Mouse (Mus musculus) Muller cell, postnatal 12 days (primary cell): ENCODE measurements around the gene Gpr157.

ENCODE experiments used
- DNase-seq: peaks from one replicate; pipeline ENCODE4 v3.0.0-alpha.2; 2015; ENCODE audit errors: inconsistent ontology term

The Gpr157 gene

DNA sequence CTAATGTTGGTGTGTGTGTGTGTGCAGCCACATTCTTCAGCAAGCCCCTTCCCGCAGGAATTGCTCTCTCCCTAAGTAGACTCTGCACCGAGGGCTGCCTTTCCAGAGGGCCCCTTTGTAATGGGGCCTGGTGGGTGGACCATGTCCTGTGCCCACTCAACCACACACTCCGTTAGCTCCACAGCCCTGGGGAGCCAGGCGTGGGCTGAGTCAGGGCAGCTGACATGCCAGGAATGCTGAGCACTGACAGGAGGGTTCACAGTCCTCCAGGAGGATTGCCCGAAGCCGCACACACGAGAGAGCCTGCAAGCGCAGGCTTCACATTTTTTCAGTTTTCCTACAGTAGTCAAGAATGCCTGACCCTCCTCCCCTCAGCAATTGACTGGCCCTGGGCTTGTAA, 17.0 kb upstream of the Gpr157 start:
- peak; percentile 97 for DNase-seq

DNA sequence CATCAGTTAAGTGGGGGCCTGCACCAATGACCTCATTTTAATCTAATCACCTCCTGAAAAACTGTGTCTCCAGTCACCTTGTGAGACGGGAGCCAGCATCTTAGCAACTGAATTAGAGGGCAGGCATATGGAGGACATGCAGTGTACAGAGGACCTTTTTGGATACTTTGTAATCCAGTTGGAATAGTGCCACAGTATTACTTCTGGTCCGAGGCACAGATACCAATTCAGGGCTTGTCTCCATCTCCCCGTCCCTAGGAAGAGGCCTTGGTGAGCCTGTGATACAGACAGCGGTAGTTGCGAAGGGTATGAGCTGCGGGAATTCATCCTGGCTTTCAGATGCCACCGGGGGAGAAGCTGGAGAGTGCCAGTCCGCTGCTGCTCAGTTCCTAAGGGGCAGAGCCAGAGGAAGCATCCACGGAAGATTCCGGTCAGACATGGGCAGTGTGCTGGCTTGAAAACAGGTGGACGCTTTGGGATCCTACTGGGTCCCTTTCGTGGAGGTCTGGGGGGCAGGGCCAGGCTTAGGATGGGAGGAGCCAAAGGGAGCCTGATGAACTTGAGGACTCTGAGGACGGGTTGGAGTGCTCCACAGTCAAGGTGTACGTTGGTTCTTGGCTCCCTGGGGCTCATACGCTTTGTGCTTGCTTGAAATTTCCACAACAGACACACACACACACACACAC, 14.6 kb upstream of the Gpr157 start:
- DNase-seq = peak; percentile 45

DNA sequence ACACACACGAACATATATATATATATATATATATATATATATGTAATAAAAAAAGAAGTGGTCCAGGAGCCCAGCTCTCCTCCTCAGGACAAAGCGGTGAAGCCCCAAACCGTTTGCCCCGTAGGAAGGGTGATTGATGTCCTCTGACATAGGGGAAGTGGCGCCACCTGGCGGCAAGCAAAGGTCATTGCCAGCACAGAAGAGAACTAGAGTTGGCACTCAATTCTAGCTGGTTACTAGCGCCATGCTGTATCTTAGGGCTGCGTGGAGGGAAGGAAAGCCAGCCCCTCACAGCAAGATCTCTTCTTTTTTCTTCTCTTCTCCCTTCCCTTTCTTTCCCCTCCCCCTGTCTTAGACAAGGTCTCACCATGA, 14.1 kb upstream of the Gpr157 start:
- no peak for DNase-seq

DNA sequence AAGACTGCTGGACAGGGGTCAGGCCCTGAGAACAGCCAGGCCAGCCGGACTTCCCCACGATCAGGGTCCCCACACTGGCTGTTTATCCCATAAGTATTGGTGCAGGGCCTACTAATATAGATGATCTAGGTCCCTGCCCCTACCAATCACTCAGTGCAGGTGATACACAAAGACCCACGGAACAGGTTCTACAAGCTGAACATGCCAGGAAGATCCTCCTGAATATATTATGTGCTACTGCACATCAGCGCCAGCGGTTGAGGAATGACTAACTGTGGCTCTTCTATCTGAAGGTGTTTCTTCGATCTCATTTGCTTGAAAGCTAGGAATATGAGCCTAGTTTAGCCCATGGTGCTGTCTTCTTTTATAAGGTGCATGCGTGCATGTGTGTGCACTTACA, 11.8 kb upstream of the Gpr157 start:
- no peak for DNase-seq

DNA sequence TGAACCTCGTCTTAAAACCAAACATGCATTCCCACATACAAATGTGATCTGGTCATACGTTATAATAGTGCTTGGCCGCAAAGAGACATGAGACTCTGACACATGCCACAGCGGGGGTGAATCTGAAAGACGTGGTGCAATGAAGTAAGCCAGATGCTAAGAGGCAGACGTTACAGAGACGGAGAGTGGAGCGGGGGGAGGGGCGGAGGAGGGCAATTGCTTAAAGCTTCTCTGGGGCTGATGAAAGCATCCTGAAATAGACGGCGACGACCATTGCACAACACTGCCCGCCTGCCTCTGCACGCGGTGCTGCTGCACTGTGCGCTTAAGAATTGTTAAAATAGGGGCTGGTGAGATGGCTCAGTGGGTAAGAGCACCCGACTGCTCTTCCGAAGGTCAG, 11.0 kb upstream of the Gpr157 start:
- no peak for DNase-seq

DNA sequence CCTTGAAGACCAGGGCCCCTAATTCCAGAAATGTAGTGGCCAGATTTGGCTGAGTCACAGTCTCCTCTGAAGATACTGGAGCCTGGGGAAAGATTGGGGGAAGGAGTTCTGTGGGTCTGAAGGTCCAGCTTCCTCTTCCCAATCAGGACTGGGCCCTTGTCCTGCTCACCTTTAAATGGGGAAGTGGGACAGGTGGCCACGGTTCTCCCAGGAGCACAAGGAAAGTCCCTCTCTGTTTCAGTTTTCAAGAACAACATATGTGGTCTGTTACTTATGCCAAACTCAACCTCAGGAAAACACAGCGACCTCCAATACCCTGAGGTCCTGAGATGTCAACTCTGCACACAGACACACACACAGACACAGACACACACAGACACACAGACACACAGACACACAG, 8.5 kb upstream of the Gpr157 start:
- no peak for DNase-seq

DNA sequence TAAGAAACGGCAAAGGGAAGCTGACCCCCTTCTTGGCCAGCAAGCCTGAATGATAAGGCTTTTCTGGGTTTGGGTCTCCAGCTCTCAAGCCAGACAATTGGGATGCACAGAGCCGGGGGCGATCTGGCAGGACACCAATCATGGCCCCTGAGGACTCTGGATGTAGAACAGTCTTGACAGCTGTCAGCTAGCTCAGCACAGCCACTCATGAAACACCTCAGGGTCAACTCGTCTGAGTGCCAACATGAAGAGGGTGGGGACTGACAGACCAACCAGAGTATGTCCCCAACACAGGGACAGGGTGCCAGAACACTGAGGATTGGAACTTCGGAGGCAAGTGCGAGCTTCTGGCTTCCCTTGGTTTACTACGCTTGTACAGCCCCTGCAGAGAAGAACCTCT, 7.9 kb upstream of the Gpr157 start:
- DNase-seq = no peak

DNA sequence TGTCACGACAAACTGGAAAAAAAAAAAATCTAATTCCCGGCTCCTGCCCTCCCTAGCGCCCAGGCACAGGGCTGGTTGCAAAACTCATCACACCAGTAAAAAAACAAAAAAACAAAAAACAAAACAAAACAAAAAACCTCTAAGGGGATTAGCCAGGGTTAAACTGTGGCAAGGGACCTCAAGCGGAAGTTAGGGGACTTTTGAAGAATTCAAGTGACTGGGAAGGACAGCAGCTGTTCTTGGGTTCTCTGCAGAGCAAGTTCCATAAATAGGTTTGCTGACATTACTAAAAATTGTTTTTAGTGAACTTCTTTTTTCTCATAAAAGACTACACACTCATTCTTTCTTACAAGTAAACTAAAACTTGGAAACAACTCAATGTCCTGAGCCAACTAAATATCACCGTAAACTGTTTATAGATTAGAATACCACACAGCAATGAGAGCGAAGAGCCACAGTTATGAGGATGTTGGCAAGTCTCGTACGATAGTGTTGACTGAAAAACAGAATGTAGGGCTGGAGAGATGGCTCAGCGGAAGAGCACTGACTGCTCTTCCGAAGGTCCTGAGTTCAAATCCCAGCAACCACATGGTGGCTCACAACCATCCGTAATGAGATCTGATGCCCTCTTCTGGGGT, 6.7 kb upstream of the Gpr157 start:
- DNase-seq = no peak

DNA sequence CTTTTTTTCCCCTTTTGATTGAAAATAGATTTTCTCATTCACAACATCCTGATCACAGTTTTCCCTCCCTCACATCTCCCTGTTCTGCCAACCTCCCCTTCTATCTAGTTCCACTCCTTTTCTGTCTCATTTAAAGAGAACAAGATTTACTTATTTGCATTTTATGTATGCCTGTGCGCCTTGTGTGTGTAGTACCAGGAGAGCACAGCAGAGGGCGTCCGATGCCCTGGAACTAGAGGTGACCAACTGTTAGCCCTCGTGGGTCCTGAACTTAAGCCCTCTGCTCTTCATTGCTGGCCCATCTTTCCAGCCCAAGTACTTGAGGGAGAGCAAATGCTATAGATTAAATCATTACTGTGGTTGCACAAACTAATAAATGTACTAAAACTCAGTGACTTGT, 1.8 kb upstream of the Gpr157 start:
- DNase-seq = no peak

DNA sequence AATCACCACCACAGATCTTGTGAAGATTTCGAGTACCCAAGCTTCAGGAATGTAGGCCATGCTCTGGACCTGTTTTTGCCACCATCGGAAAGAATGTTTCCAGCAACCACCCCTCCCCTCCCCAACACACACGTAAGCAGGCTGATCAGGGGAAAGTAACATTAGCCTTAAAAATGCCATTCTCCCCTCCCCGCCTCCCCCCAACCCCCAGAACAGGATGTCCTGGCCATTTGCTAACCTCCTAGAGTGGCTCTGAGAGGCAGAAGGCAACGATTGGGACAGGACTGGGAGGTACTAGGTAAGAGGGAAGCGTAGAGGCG, 364 bp upstream of the Gpr157 start:
- no peak for DNase-seq

DNA sequence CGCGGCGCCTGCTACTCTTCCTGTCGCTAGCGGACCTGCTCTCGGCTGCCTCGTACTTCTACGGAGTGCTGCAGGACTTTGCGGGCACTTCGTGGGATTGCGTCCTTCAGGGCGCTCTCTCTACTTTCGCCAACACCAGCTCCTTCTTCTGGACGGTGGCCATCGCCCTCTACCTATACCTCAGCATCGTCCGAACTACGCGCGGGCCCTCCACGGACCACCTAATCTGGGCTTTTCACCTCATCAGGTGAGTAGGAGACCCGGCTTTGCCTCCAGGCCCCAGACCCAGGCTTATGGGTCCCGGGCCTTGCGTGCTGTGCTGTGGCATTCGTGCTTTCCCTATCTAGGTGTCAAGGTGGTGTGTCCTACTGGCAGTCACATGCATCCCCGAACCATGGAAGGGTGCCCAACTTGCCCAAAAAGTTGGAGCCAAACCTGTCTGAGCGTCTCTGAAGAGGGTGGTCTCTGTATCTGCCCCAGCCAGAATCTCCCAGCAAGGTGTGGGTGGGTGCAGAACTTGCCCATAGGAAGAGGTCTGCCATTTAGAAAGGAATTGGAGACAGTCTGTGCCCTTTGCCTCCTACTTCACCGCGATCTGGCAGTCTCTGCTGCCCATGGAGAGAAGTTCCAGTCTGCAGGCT, 845 bp downstream of the Gpr157 start:
- DNase-seq = no peak

DNA sequence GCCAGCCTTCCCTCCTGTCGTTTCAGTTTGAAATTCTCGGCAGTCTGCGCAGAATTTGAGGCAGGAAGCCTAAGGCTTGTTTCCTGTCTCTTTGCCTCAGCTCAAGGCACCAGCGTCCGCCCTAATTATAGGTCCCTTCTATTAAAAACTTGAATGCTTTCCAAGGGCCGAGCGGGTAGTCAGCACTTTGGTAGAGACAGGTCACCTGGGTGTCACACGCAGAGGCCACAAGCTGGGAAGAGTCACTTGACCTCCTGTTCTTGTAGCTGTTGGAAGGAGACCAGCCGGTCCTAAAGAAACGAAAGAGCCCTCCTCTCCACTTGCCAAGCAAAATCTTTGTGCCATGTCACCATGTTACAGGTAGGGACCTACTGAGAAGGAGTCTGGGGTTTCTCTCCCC, 2.0 kb downstream of the Gpr157 start:
- no peak for DNase-seq

DNA sequence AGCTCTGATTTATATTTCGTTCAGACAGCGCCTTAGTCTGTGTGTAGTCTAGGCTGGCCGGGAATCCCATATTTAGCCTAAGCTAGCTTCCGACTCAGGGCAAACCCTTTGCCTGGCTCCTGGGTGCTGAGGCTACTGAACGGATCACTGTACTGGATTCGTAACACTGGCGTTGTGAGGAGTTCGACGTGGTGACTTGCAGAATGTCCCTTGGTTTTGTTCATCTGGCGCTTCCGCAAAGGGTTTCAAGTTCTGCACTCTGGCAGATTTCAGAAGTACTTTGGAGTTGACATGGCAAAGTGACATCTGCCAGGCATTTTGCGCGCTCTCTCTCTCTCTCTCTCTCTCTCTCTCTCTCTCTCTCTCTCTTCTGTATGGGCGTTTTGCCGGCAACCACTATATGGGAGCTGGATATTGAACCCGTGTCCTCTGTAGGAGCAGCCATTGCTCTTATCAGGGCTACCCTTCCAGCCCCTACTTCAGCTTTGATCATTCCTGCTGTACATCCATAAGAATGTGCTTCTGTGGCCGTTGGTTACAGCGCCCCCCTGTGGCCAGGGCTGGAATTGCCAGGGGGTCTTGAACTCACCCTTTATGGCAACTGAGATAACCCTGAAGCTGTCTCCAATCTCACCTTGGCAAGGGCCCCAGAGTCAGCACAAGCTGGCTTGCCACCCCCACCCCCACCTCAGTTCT, 4.9 kb downstream of the Gpr157 start:
- no peak for DNase-seq

DNA sequence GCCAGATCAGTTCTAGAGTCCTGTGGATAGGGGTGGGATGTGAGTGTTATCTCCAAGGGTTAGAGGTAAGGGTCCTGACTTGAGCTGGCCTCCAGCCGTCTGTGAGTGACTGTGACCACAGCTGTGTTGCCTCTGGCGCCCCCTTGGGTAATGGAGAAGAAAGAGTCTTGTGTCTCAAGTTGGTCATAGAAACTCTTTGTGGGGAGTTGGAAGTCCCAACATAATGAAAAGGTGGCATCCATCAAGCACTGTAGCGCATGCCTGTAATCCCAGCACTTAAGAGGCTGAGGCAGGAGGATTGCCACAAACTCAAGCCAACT, 5.4 kb downstream of the Gpr157 start:
- DNase-seq = no peak

DNA sequence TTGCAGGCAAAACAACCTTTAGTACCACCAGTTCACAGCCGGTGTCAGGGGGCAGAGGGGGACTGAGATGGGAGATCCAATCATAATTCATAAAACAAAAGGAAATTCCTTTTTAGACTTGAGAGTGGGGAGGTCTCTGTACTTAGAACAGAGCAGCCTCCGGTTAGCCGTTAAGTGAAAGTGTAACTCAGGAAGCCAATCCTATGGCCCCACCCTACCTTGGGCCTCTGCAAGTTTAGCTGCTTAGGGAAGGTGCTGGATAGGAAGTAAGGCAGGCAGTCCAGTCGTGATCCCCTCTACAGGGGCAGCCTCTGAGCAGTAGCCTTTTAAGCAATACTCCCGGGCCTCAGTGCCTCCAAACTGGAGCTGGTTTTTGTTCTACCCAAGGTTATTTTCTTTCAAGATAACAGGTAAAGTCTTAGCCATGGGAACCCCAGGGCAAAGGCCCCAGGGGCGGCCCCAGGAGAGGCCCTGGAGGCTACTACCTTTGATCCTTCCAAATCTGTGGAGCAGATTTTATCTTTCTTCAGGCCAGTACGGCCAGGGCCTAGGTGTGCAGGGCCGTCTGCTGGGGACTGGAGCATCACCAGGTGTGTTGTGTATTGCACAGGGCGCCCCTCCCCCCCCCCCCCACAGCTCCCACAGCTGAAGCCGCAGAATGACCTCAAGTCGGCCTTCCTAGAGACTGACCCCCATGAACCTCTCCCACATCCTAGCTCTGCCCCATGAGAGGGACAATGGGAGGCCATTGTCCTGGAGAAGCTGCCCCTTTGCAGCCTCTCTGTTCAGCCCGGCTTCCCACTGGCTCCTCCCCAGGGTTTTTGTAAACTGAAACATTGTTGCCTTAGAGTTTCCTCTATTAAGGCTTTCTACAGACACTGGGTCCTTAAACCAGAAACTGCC, 6.6 kb downstream of the Gpr157 start:
- no peak for DNase-seq

DNA sequence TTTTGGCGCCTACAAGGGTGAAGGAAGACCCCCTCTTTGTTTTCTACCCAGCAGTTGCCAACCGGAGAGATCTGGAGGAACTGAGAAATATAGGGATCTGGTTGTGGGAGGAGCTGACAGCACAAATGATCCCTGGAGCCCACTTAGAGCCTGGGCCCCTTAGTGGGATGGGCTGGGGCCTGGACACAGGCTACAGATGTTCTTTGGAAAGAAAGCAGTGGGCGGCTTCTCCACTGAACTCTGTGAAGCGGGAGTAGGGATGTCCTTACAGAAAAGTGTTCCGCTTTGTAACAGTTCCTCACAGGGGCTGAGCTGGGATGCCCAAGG, 7.3 kb downstream of the Gpr157 start:
- DNase-seq = no peak

DNA sequence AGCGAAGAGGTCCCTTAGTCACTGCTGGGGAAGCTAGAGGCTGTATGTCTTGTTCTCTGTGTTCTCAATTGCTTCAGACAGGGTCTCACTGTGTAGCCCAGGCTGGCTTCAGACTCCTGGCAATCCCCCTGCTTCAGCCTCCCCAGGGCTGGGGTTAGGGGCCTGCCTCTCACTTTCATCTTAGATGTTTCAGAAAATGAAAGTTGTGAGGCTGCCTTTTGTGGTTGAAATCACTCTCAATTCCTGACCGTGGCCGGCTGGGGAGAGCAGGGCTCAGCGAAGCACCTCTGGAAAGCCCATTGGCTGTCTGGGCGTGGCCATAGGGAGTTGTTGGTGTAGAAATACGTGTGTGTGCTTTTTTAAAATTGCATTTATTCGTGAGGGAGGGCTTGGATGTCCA, 9.1 kb downstream of the Gpr157 start:
- no peak for DNase-seq

DNA sequence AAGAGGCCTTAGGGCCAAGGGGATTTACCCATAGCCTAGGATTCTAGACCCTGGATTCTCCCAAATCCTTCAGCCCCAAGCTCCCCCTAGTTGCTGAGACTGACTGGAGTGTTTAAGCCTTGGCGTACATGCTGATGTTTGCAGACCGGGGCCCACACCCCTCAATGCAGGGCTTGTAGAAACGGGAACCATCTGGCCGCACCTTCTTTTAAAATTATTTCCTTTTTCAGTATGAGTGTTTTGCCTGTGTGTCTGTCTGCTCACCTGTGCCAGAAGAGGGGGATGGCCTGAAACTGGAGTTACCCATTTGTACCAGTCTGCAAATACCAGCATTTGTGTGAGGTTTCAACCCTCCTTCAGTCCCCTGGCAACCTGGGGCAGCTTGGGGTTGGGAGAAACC, 10.7 kb downstream of the Gpr157 start:
- no peak for DNase-seq

DNA sequence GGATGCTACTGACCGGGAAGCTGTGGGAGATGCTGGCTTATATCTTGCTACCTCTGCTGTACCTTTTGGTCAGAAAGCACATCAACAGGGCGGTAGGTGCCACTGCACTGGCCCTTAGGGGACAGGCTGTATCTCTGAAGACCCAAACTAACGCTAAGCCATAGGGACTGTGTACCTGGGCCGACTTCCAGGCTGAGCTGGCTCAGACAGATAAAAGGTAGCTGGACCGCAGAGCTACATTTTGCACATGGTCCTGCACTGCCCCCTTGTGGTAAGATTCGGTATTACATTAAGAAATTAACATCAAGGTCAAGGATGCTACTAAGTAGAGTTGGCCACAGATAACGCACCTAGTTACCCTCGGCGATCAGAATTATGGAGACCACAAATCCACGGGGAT, 11.7 kb downstream of the Gpr157 start:
- DNase-seq = peak; percentile 37

DNA sequence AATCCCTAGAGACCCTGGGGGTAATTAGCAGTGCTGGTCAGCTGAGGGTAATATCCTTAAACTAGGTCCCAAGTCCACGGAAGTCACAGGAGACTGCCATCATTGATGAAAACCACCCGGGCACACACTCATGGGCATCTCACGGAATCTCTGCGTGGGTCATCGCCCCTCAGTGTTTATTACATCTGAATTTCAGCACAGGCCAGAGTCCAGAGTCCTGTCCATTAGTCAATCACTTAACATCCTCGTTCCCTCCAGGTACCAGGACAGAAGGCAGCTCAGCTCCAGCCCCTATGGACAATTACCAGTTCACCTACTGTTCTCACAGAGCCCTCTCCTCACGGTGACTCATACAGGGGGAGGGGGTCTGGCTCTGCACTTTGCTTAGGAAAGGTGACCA, 15.7 kb downstream of the Gpr157 start:
- no peak for DNase-seq

DNA sequence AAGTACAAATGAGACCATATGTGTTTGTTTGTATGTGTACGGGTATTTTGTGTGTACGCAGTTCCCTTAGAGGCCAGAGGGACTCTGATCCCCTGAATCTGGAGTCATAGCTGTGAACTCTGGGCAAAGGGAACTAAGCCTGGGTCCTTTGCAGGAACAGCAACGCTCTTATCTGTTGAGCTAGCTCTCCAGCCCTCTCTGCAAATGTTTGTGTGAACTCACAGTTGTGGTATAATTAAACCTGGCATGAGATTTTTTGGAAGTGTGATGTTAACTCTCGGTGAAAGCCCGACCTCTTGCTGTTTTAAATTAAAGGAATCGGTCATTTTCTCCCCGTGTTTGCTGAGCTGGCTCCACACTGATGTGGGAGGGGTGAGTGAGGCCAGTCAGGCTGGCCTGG, 18.5 kb downstream of the Gpr157 start:
- no peak for DNase-seq

DNA sequence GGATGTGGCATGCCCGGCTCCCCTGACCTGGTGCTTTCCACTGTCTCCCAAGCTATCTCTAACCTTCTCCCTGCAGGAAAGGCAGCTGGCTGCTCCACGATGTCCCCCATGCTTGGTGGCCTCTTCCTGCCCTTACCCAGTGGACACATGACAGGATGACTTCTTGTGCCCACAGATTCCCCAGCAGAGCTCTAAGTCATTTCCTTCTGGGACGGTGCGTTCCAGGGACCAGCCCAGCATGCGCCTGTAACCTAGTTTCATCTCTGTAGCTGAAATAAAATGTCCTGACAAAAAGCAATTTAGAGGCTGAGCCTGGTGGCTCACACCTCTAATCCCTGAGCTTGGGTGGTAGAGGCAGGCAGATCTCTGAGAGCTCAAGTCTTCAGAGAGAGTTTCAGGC, 19.5 kb downstream of the Gpr157 start:
- DNase-seq = no peak
